Mouse (Mus musculus) ES-Bruce4 (cell line): ENCODE measurements around the gene Dcn.

Source experiments
- CTCF ChIP-seq: IDR thresholded peaks from one replicate; pipeline ENCODE4 v1.8.1; 2011; ENCODE audit warnings: low read depth, low read length
- EP300 ChIP-seq: IDR thresholded peaks from 2 replicates; pipeline ENCODE4 v1.6.1; 2011; ENCODE audit warnings: low read depth, low read length; ENCODE audit not compliant: insufficient read depth
- POLR2A ChIP-seq: IDR thresholded peaks from one replicate; pipeline ENCODE4 v1.8.1; 2011; ENCODE audit warnings: low read length; ENCODE audit not compliant: insufficient read depth

GRCm38 (mm10) chr10:97469411-97470140 lies 9.8 kb upstream of the Dcn start:
- no peak for TF ChIP-seq CTCF
- no peak for TF ChIP-seq POLR2A
- no peak for TF ChIP-seq EP300
